Mouse (Mus musculus): ENCODE measurements at regions not wholly inside any gene's neighbourhood (a gene's known extent, or its start where the extent isn't known, plus 50 kb on each side); places are given as distances from the start of the nearest gene placed in this dataset.

DNA sequence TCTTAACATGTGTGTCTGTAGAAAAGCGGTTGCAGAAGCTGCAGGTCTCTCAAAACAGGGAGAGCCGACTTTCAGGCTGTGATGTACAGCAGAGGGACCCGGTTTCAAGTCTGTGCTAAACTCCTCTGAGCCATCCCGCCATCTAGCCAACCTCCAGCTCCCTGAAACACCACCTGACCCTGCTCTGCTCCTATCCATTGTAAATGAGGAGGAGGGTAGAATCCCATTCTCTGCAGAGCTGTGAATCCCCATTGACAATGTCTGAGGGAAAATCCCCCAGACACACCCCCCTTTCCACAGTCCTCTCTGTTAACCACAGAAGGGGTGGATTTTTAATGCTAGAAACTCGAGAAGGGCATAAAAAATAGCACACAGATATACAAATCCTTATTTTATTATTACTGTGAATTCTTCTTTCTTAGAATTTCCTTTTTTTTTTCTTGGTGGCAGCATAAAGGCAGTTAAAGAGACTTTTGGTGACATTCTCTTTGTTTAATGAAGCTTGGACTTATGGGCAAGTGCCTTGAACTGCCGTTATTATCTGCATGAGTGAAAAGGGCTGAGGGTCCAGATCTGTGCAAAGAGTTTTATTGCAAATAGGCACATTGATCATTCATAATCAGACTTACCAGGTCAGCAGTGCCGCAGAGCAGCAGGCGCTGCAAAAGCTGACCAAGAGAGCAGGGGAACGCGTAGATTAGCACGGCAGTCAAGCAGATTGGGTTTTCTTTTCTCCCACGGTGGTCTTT lies 111.3 kb upstream of the Paqr3 start:
- no peak for TF ChIP-seq EP300 (optimal IDR thresholded peaks at IDR 0.05)
- TF ChIP-seq CTCF (IDR thresholded peaks at IDR 0.05; ENCODE audit: low read depth): no peak

Data from stomach, postnatal 0 days (tissue).